8 mouse cellular contexts compared by ENCODE assay signal in the genomic region with DNA sequence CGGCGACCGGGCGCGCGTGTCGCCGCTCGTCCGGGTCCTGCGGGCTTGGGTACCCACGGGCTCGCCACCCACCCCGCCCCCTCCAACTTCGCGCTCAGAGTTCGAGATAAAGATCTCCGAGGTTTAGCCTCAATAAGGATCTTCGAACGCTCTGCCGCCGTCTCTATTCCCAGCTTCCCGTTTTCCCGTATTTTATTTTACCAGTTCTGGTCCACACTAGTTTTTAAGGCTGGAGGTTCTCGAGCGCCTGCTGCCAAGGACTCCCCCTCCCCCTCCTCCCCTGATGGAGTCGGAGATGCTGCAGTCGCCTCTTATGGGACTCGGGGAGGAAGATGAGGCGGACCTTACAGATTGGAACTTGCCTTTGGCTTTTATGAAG. TPM values are rescaled to one million over a fixed set of nuclear protein-coding genes. Genes with fewer than 3 reads are reported as not detected.
DNase-seq lines count a peak whose midpoint lies in the region; ATAC-seq lines count a peak whose summit lies in the region.

No protein-coding gene starts in this region.

- H3K4me3 ChIP-seq in heart, embryonic 16.5 days (ENCODE audit: low read length) = peak overlapping the region; percentile 100
- H3K4me3 ChIP-seq in kidney, embryonic 16.5 days (ENCODE audit: low read length) = peak overlapping the region; percentile 79
- H3K4me3 ChIP-seq in neural tube, embryonic 13.5 days = peak overlapping the region; percentile 99

- H3K4me2 ChIP-seq in heart, embryonic 16.5 days (ENCODE audit: low read depth, low read length) = peak overlapping the region; percentile 93
- peak overlapping the region; percentile 71 for H3K4me2 ChIP-seq in kidney, embryonic 16.5 days (replicated peaks; ENCODE audit: low read depth, low read length)
- peak overlapping the region; percentile 85 for H3K4me2 ChIP-seq in neural tube, embryonic 13.5 days

- intact Hi-C loops in heart, postnatal 25 days (cut with DNase I) = no loop called here

- H3K9me3 ChIP-seq in heart, embryonic 16.5 days (replicated peaks; ENCODE audit: control insufficient read depth, low read length) = no peaks in the 10 kb centered on the region
- H3K9me3 ChIP-seq in kidney, embryonic 16.5 days (ENCODE audit: low read length) = no peaks in the 10 kb centered on the region
- H3K9me3 ChIP-seq in neural tube, embryonic 13.5 days = no peaks in the 10 kb centered on the region

- under 1% methylated on average over 29 of the region's 30 CpGs for WGBS in heart, embryonic 16.5 days
- WGBS in kidney, embryonic 16.5 days = under 1% methylated on average over 30 of the region's 30 CpGs
- under 1% methylated on average over 30 of the region's 30 CpGs for WGBS in neural tube, embryonic 13.5 days

- ATAC-seq in heart, embryonic 16.5 days (replicated peaks; ENCODE audit: extremely low read depth, insufficient read depth, low FRiP score) = no peak
- no peak for ATAC-seq in kidney, embryonic 16.5 days (ENCODE audit: low FRiP score, low TSS enrichment)
- ATAC-seq in neural tube, embryonic 13.5 days (ENCODE audit: low read depth) = no peak
- ATAC-seq in granulocyte monocyte progenitor cell, adult 5-6 weeks (replicated peaks; ENCODE audit: poor library complexity, severe bottlenecking) = no peak

- H3K27ac ChIP-seq in heart, embryonic 16.5 days (ENCODE audit: low read length) = peak overlapping the region; percentile 88
- H3K27ac ChIP-seq in kidney, embryonic 16.5 days (ENCODE audit: low read length) = peak overlapping the region; percentile 82
- peak overlapping the region; percentile 89 for H3K27ac ChIP-seq in neural tube, embryonic 13.5 days (replicated peaks)

- H3K36me3 ChIP-seq in heart, embryonic 16.5 days (ENCODE audit: control insufficient read depth, insufficient read depth) = peaks cover 10% of the 10 kb centered on the region; the same call in 1 of the 2 replicates
- peaks cover 5% of the 10 kb centered on the region; the same call in 1 of the 2 replicates for H3K36me3 ChIP-seq in kidney, embryonic 16.5 days (ENCODE audit: insufficient read depth, low read length)
- no peaks in the 10 kb centered on the region for H3K36me3 ChIP-seq in neural tube, embryonic 13.5 days

- peak overlapping the region; percentile 99 for H3K9ac ChIP-seq in heart, embryonic 16.5 days (ENCODE audit: low read length)
- H3K9ac ChIP-seq in kidney, embryonic 16.5 days (replicated peaks; ENCODE audit: low read length) = peak overlapping the region; percentile 90
- H3K9ac ChIP-seq in neural tube, embryonic 13.5 days = peak overlapping the region; percentile 95

- H3K4me1 ChIP-seq in heart, embryonic 16.5 days (ENCODE audit: control insufficient read depth, insufficient read depth, low read length) = peaks cover 10% of the 10 kb centered on the region
- peaks cover 12% of the 10 kb centered on the region for H3K4me1 ChIP-seq in kidney, embryonic 16.5 days (ENCODE audit: insufficient read depth, low read length)
- H3K4me1 ChIP-seq in neural tube, embryonic 13.5 days (replicated peaks) = peaks cover 15% of the 10 kb centered on the region

- no peak for DNase-seq in heart, postnatal 25 days (ENCODE audit: low spot score)
- peak; percentile 36 for DNase-seq in ES-CJ7 (ENCODE audit: low read depth, low spot score)
- DNase-seq in embryo, embryonic 11 days = peak; percentile 48
- DNase-seq in layer of hippocampus, postnatal 14 days (ENCODE audit: low spot score in 2 of 2) = no peak

- H3K27me3 ChIP-seq in heart, embryonic 16.5 days (ENCODE audit: control insufficient read depth, insufficient read depth, low read length) = no peaks in the 10 kb centered on the region
- H3K27me3 ChIP-seq in kidney, embryonic 16.5 days (ENCODE audit: insufficient read depth, low read length) = no peaks in the 10 kb centered on the region
- no peaks in the 10 kb centered on the region for H3K27me3 ChIP-seq in neural tube, embryonic 13.5 days

RNA-seq across cellular contexts. Expression of gene Rptor, which starts 0.8 kb away (rescaled TPM):
- polyA plus RNA-seq in heart, embryonic 16.5 days (2015; fragmentation: Nextera tagmentation; extraction: Ambion mirVana) = 7.0 and 7.7 TPM in 2 replicates
- total RNA-seq in heart, postnatal 25 days (2021) = 10 to 100 TPM; 32.5 to 34.4 TPM
- 9.1 and 9.9 TPM in 2 replicates for polyA plus RNA-seq in kidney, embryonic 16.5 days (2015; fragmentation: Nextera tagmentation; extraction: Ambion mirVana)
- polyA plus RNA-seq in neural tube, embryonic 13.5 days (2015; fragmentation: Nextera tagmentation; extraction: Ambion mirVana) = 9.6 and 11.1 TPM in 2 replicates
- 23.8 and 33.0 TPM in 2 replicates for total RNA-seq in granulocyte monocyte progenitor cell, adult 5-6 weeks (2014; fragmentation: Nextera tagmentation)
- 13.7 and 20.9 TPM in 2 replicates for total RNA-seq in granulocyte monocyte progenitor cell, adult 5-6 weeks (2017)
- 10 to 100 TPM; 53.4 to 54.1 TPM for total RNA-seq in layer of hippocampus, postnatal 14 days (2021)

RNA-seq across cellular contexts. Expression of gene Nptx1, which starts 56.0 kb away (rescaled TPM):
- polyA plus RNA-seq in heart, embryonic 16.5 days (2015; fragmentation: Nextera tagmentation; extraction: Ambion mirVana) = 0.69 and 0.74 TPM in 2 replicates
- total RNA-seq in heart, postnatal 25 days (2021) = under 1 TPM; 0.26 to 0.34 TPM
- 0.54 and 0.86 TPM in 2 replicates for polyA plus RNA-seq in kidney, embryonic 16.5 days (2015; fragmentation: Nextera tagmentation; extraction: Ambion mirVana)
- polyA plus RNA-seq in neural tube, embryonic 13.5 days (2015; fragmentation: Nextera tagmentation; extraction: Ambion mirVana) = 15.3 and 18.8 TPM in 2 replicates
- total RNA-seq in granulocyte monocyte progenitor cell, adult 5-6 weeks (2014; fragmentation: Nextera tagmentation) = not detected in 2 replicates
- total RNA-seq in granulocyte monocyte progenitor cell, adult 5-6 weeks (2017) = not detected in 2 replicates
- 100 to 1,000 TPM; 297 to 306 TPM for total RNA-seq in layer of hippocampus, postnatal 14 days (2021)

Comparison
In these comparisons a context has a peak if more than half of its experiments do, and no peak if none do; other contexts are left out.
1. DNase-seq: peak in ES-CJ7 (single experiment) and embryo, embryonic 11 days (single experiment); none in heart, postnatal 25 days (single experiment) and layer of hippocampus, postnatal 14 days (0 of 2).
2. RNA of gene Nptx1, which starts 56.0 kb away (total RNA-seq): 297 to 306 TPM in layer of hippocampus, postnatal 14 days; 0.26 to 0.34 TPM in heart, postnatal 25 days and not detected in granulocyte monocyte progenitor cell, adult 5-6 weeks; every median in the first group is over 100 times any median in the second.
3. Peak in every context shown above with its lines, with median percentiles within 50 percentile points of each other: H3K27ac ChIP-seq, H3K4me2 ChIP-seq, H3K4me3 ChIP-seq and H3K9ac ChIP-seq.